Mouse (Mus musculus) liver, adult 2 months (tissue): Measurements from ENCODE around the gene Unk. TPM values are rescaled to one million over a fixed set of nuclear protein-coding genes. Genes with fewer than 3 reads are reported as not detected.

Experiments
- DNase-seq: peaks from one replicate; pipeline ENCODE4 v3.0.0-alpha.2; 2011; ENCODE audit warnings: low read depth, low spot score; ENCODE audit errors: extremely low read depth
- H3K27ac ChIP-seq: fragments of 200-500 bp; replicated peaks from 2 replicates; pipeline ENCODE4 v1.5.1; 2012; ENCODE audit warnings: low read depth, mild to moderate bottlenecking, control low read depth, inconsistent platforms, low read length; ENCODE audit not compliant: insufficient read depth
- H3K27me3 ChIP-seq: fragments of 200-500 bp; 2 replicates; pipeline ENCODE4 v1.6.1; 2012; ENCODE audit warnings: mild to moderate bottlenecking, moderate library complexity, low read length, inconsistent platforms; ENCODE audit not compliant: control insufficient read depth, insufficient read depth
- H3K36me3 ChIP-seq: fragments of 200-500 bp; 2 replicates; pipeline ENCODE4 v1.6.1; 2012; ENCODE audit warnings: low read length, inconsistent platforms; ENCODE audit not compliant: control insufficient read depth, insufficient read depth
- H3K4me1 ChIP-seq: fragments of 200-500 bp; 2 replicates; pipeline ENCODE4 v1.6.1; 2011; ENCODE audit warnings: low read length; ENCODE audit not compliant: control insufficient read depth, insufficient read depth
- H3K4me3 ChIP-seq: fragments of 200-500 bp; 2 replicates; pipeline ENCODE4 v1.5.1; 2011; ENCODE audit warnings: low read depth, mild to moderate bottlenecking, control low read depth, low read length, moderate library complexity; ENCODE audit not compliant: insufficient read depth
- H3K79me2 ChIP-seq: fragments of 200-500 bp; 2 replicates; pipeline ENCODE4 v1.6.1; 2012; ENCODE audit warnings: inconsistent platforms, mild to moderate bottlenecking, low read length, moderate library complexity; ENCODE audit not compliant: control insufficient read depth, insufficient read depth
- H3K9ac ChIP-seq: fragments of 200-500 bp; 2 replicates; pipeline ENCODE4 v1.6.1; 2012; ENCODE audit warnings: low read depth, mild to moderate bottlenecking, control low read depth, inconsistent platforms, low read length
- CTCF ChIP-seq: fragments of 200-500 bp; IDR thresholded peaks from 2 replicates; pipeline ENCODE4 v1.5.1; 2011; ENCODE audit warnings: low read depth, low read length, control low read depth
- POLR2A ChIP-seq: fragments of 200-500 bp; IDR thresholded peaks from 2 replicates; pipeline ENCODE4 v1.6.1; 2011; ENCODE audit warnings: low read length, control low read depth; ENCODE audit not compliant: insufficient read depth; ENCODE audit errors: extremely low read depth
- WGBS: fragments of 180-500 bp; shearing (Covaris S2); methylation state at CpG from one replicate; pipeline ENCODE4 v1.1.7; 2018; 5-methylcytosine and 5-hydroxymethylcytosine counted together
- polyA plus RNA-seq: library from polyadenylated mRNA; depleted of rRNA; stranded (reverse); fragments of >200 nt; gene quantifications from 2 replicates; pipeline ENCODE4 v1.2.3, GENCODE M21; 2012
- total RNA-seq: library from RNA; depleted of rRNA; stranded (reverse); fragments of >200 nt; gene quantifications from 2 replicates; pipeline ENCODE4 v1.2.3, GENCODE M21; 2014

Unk gene
- total and polyA plus RNA-seq, 2 experiments, result 4.3 to 13.8 TPM

- H3K36me3 ChIP-seq, result no peaks in the 10 kb centered on the region
- H3K4me3 ChIP-seq, result no peak overlapping the region
- WGBS, result 92% methylated on average over 11 of the region's 11 CpGs
- TF ChIP-seq CTCF (no peak), POLR2A (no peak)
- no peak overlapping the region for H3K9ac ChIP-seq
- H3K27ac ChIP-seq, result no peak overlapping the region
- DNase-seq, result no peak
- peaks cover 10% of the 10 kb centered on the region for H3K4me1 ChIP-seq
- H3K27me3 ChIP-seq, result no peaks in the 10 kb centered on the region
- H3K79me2 ChIP-seq, result no peaks in the 10 kb centered on the region
Observed at GRCm38 (mm10) chr11:116008411-116008810, 21.7 kb upstream of the Unk start.

DNA sequence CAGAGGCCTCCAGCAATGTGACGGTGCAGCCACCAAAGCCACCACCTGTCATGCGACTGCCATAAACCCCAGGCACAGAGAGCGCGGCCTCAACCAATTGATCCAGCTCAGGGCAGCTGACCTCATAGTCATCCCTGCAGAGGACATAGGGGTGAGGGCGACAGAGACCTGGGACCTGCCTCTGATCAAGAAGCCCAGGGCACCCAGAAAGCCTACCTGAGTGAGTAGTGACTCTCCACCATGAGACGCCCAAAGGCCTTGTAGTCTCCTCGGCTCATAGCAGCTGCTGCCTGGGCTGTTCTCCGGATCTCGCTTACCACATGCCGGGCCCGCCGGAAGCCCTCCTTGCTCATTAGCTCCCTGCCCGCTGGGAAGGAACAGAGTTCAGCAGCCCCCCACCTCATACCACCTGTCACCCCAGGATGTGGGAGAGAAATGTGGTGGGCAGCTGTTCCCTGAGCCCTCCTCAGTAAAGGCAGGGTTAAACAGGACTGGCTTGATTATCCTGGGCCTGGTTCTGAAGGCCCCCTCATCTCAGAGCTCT, 21.2 kb upstream of the Unk start:
- Histone ChIP-seq H3K27ac (no peak overlapping the region), H3K9ac (no peak overlapping the region), H3K27me3 (no peaks in the 10 kb centered on the region), H3K4me1 (peaks cover 10% of the 10 kb centered on the region), H3K36me3 (no peaks in the 10 kb centered on the region), H3K4me3 (no peak overlapping the region), H3K79me2 (no peaks in the 10 kb centered on the region)
- TF ChIP-seq CTCF (no peak), POLR2A (no peak)
- 96% methylated on average over 13 of the region's 13 CpGs for WGBS
- no peak for DNase-seq

GRCm38 (mm10) chr11:116009661-116010060, 20.5 kb upstream of the Unk start:
- TF ChIP-seq CTCF (no peak), POLR2A (no peak)
- no peaks in the 10 kb centered on the region for H3K27me3 ChIP-seq
- H3K9ac ChIP-seq, result no peak overlapping the region
- H3K79me2 ChIP-seq, result no peaks in the 10 kb centered on the region
- DNase-seq, result no peak
- H3K4me3 ChIP-seq, result no peak overlapping the region
- no peak overlapping the region for H3K27ac ChIP-seq
- no peaks in the 10 kb centered on the region for H3K36me3 ChIP-seq
- H3K4me1 ChIP-seq, result peaks cover 10% of the 10 kb centered on the region
- 93% methylated on average over 11 of the region's 11 CpGs for WGBS

DNA sequence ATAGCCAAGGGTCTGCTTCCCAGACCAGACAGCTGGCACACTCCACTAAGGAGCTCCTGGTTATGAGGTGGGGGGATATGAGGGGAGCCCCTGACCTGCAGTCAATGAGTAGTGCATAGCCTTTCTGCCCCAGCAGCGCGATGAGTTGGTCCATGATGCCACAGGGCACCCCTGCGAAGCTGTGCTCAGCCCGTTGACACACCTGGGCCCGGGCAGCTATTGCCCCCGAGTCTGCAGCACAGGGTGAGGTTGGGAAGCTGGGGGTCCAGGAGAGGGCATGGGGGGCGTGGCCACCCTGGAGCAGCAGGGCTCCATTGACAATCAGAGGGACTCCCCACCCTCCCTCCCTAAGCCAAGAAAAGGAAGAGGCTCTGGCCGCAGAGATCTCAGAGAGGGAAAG, 20.0 kb upstream of the Unk start:
- H3K4me3 ChIP-seq, result no peak overlapping the region
- H3K27ac ChIP-seq, result no peak overlapping the region
- H3K36me3 ChIP-seq, result no peaks in the 10 kb centered on the region
- H3K79me2 ChIP-seq, result no peaks in the 10 kb centered on the region
- TF ChIP-seq POLR2A, result no peak
- TF ChIP-seq CTCF, result no peak
- H3K27me3 ChIP-seq, result no peaks in the 10 kb centered on the region
- peaks cover 11% of the 10 kb centered on the region for H3K4me1 ChIP-seq
- WGBS, result 92% methylated on average over 8 of the region's 8 CpGs
- DNase-seq, result no peak
- H3K9ac ChIP-seq, result no peak overlapping the region

GRCm38 (mm10) chr11:116010948-116011347, 19.2 kb upstream of the Unk start:
- H3K9ac ChIP-seq, result no peak overlapping the region
- no peak overlapping the region for H3K4me3 ChIP-seq
- DNase-seq, result no peak
- 91% methylated on average over 5 of the region's 5 CpGs for whole genome bisulfite sequencing
- H3K4me1 ChIP-seq, result peaks cover 7% of the 10 kb centered on the region; the same call in 1 of the 2 replicates
- no peaks in the 10 kb centered on the region for H3K27me3 ChIP-seq
- no peaks in the 10 kb centered on the region for H3K36me3 ChIP-seq
- H3K79me2 ChIP-seq, result no peaks in the 10 kb centered on the region
- TF ChIP-seq CTCF (no peak), POLR2A (no peak)
- no peak overlapping the region for H3K27ac ChIP-seq

DNA sequence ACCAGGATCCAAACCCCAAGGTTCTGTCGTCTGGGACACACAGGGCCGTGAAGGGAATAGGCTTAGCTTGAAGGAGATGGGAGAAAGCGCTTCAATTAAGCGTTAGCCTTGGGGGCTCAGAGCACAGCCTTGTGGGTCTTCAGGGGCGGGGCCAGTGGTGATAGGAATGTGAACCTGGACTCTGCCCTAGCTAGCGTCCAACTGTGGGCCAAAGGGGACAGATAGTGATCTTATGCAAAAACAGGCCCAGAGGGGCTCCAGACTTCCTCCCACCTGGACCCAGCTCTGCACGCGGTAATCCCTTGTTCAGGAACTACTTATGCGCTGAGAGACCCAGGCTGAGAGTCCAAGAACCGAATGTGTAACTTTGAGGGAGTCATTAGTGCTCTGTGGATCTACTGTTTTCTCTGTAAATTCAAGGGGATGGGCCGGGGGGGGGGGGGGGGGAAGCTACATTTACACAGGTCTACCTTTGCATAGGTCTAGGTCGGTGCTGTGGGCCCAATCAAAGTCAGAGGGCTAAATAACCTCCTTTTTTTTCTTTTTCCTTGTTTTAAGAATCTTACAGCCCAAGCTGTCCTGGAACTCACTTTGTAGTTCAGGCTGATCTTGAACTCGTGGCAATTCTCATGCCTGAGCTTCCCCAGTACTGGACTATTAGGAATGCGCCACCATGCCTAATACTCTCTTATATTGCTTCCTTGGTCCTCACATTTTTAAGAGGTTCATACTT, 18.4 kb upstream of the Unk start:
- no peaks in the 10 kb centered on the region for H3K79me2 ChIP-seq
- H3K9ac ChIP-seq, result peak overlapping the region; percentile 91; the same call in 1 of the 2 replicates
- H3K36me3 ChIP-seq, result no peaks in the 10 kb centered on the region
- no peak for TF ChIP-seq CTCF
- no peak for TF ChIP-seq POLR2A
- DNase-seq, result no peak
- 26% methylated on average over 14 of the region's 14 CpGs for WGBS
- peak overlapping the region; percentile 3; the same call in 1 of the 2 replicates for H3K27ac ChIP-seq
- no peaks in the 10 kb centered on the region for H3K27me3 ChIP-seq
- peaks cover 5% of the 10 kb centered on the region; the same call in 1 of the 2 replicates for H3K4me1 ChIP-seq
- peak overlapping the region; percentile 76 for H3K4me3 ChIP-seq
